Mouse (Mus musculus) heart, embryonic 11.5 days (tissue): ENCODE measurements at regions not wholly inside any gene's neighbourhood (a gene's known extent, or its start where the extent isn't known, plus 50 kb on each side); places are given as distances from the start of the nearest gene placed in this dataset.

ENCODE experiments used
- ATAC-seq: fragments of 200-750 bp; cut with Nextera tagmentation; replicated peaks from 2 replicates; pipeline ENCODE4 v1.8.0; 2017; ENCODE audit warnings: moderate library complexity; ENCODE audit not compliant: insufficient number of reproducible peaks, low FRiP score, low TSS enrichment
- H3K27ac ChIP-seq: fragments of 300-500 bp; sonication (generic); 2 replicates; pipeline ENCODE4 v1.5.1; 2014; ENCODE audit warnings: mild to moderate bottlenecking, low read depth, low read length
- H3K27me3 ChIP-seq: fragments of 300-500 bp; sonication (generic); 2 replicates; pipeline ENCODE4 v1.6.1; 2014; ENCODE audit warnings: mild to moderate bottlenecking, low read length, mixed read lengths; ENCODE audit not compliant: control insufficient read depth, insufficient read depth
- H3K36me3 ChIP-seq: fragments of 300-500 bp; sonication (generic); 2 replicates; pipeline ENCODE4 v1.6.1; 2014; ENCODE audit warnings: mild to moderate bottlenecking, low read length, moderate library complexity, mixed read lengths; ENCODE audit not compliant: control insufficient read depth, insufficient read depth
- H3K4me1 ChIP-seq: fragments of 300-500 bp; sonication (generic); 2 replicates; pipeline ENCODE4 v1.6.1; 2014; ENCODE audit warnings: low read length; ENCODE audit not compliant: control insufficient read depth, insufficient read depth
- H3K4me2 ChIP-seq: fragments of 300-500 bp; sonication (generic); 2 replicates; pipeline ENCODE4 v1.6.1; 2014; ENCODE audit warnings: mild to moderate bottlenecking, moderate library complexity
- H3K4me3 ChIP-seq: fragments of 300-500 bp; sonication (generic); 2 replicates; pipeline ENCODE4 v1.5.1; 2014; ENCODE audit warnings: low read depth, low read length
- H3K9ac ChIP-seq: fragments of 300-500 bp; sonication (generic); 2 replicates; pipeline ENCODE4 v1.6.1; 2014; ENCODE audit warnings: mild to moderate bottlenecking, low read depth, low read length, moderate library complexity
- H3K9me3 ChIP-seq: fragments of 300-500 bp; sonication (generic); replicated peaks from 2 replicates; pipeline ENCODE4 v1.6.1; 2016; ENCODE audit warnings: low read length; ENCODE audit not compliant: control insufficient read depth
- WGBS: fragments of 180-500 bp; shearing (Covaris S2); extraction: QIAGEN DNeasy Blood & Tissue Kit; methylation state at CpG from one replicate; pipeline ENCODE4 v1.1.7; 2014; ENCODE audit not compliant: insufficient replicate concordance; 5-methylcytosine and 5-hydroxymethylcytosine counted together

GRCm38 (mm10) chr8:36318884-36319283, 553.3 kb downstream of the Gm19410 start:
- Histone ChIP-seq H3K27me3 (no peaks in the 10 kb centered on the region), H3K9ac (no peak overlapping the region), H3K27ac (no peak overlapping the region), H3K36me3 (no peaks in the 10 kb centered on the region), H3K9me3 (no peaks in the 10 kb centered on the region), H3K4me3 (no peak overlapping the region), H3K4me1 (0 out of 2 replicates have a peak, but pooled peaks cover 2% of the 10 kb centered on the region), H3K4me2 (0 out of 2 replicates have a peak overlapping the region, but pooled peaks have one; percentile 15)
- 48% methylated on average over 5 of the region's 5 CpGs for WGBS
- no peak for ATAC-seq

- no peak overlapping the region for H3K4me3 ChIP-seq
- 26% methylated on average over 7 of the region's 7 CpGs for WGBS
- H3K27ac ChIP-seq, result no peak overlapping the region
- H3K27me3 ChIP-seq, result no peaks in the 10 kb centered on the region
- ATAC-seq, result no peak
- no peaks in the 10 kb centered on the region for H3K36me3 ChIP-seq
- no peak overlapping the region for H3K9ac ChIP-seq
- H3K4me2 ChIP-seq, result 0 out of 2 replicates have a peak overlapping the region, but pooled peaks have one; percentile 15
- H3K4me1 ChIP-seq, result 0 out of 2 replicates have a peak, but pooled peaks cover 2% of the 10 kb centered on the region
- H3K9me3 ChIP-seq, result no peaks in the 10 kb centered on the region
Observed at GRCm38 (mm10) chr8:36319314-36319959, 553.8 kb downstream of the Gm19410 start.

- Histone ChIP-seq H3K4me1 (peaks cover 7% of the 10 kb centered on the region; the same call in 1 of the 2 replicates), H3K9me3 (no peaks in the 10 kb centered on the region), H3K4me3 (no peak overlapping the region), H3K4me2 (no peak overlapping the region), H3K27me3 (no peaks in the 10 kb centered on the region), H3K27ac (no peak overlapping the region), H3K9ac (no peak overlapping the region), H3K36me3 (no peaks in the 10 kb centered on the region)
- WGBS, result 62% methylated on average over 8 of the region's 8 CpGs
- no peak for ATAC-seq
Observed at GRCm38 (mm10) chr8:36322125-36322524, 556.5 kb downstream of the Gm19410 start.

- no peak overlapping the region for H3K4me2 ChIP-seq
- no peaks in the 10 kb centered on the region for H3K27me3 ChIP-seq
- no peak overlapping the region for H3K27ac ChIP-seq
- no peaks in the 10 kb centered on the region for H3K36me3 ChIP-seq
- H3K4me3 ChIP-seq, result no peak overlapping the region
- peaks cover 7% of the 10 kb centered on the region; the same call in 1 of the 2 replicates for H3K4me1 ChIP-seq
- ATAC-seq, result no peak
- 72% methylated on average over 7 of the region's 7 CpGs for WGBS
- no peaks in the 10 kb centered on the region for H3K9me3 ChIP-seq
- no peak overlapping the region for H3K9ac ChIP-seq
Observed at GRCm38 (mm10) chr8:36322578-36322977, 557.0 kb downstream of the Gm19410 start.

GRCm38 (mm10) chr8:36338628-36339027, 573.0 kb downstream of the Gm19410 start:
- H3K27ac ChIP-seq, result no peak overlapping the region
- H3K4me1 ChIP-seq, result no peaks in the 10 kb centered on the region
- no peak overlapping the region for H3K4me2 ChIP-seq
- H3K9me3 ChIP-seq, result no peaks in the 10 kb centered on the region
- 93% methylated on average over 5 of the region's 5 CpGs for WGBS
- H3K4me3 ChIP-seq, result no peak overlapping the region
- no peak for ATAC-seq
- no peaks in the 10 kb centered on the region for H3K36me3 ChIP-seq
- H3K27me3 ChIP-seq, result no peaks in the 10 kb centered on the region
- H3K9ac ChIP-seq, result no peak overlapping the region

GRCm38 (mm10) chr8:36339449-36339848, 573.9 kb downstream of the Gm19410 start:
- Histone ChIP-seq H3K27me3 (no peaks in the 10 kb centered on the region), H3K4me1 (no peaks in the 10 kb centered on the region), H3K27ac (no peak overlapping the region), H3K9ac (no peak overlapping the region), H3K4me3 (no peak overlapping the region), H3K9me3 (no peaks in the 10 kb centered on the region), H3K4me2 (no peak overlapping the region), H3K36me3 (no peaks in the 10 kb centered on the region)
- no peak for ATAC-seq
- WGBS, result 82% methylated on average over 6 of the region's 6 CpGs

GRCm38 (mm10) chr8:36340454-36340853, 574.9 kb downstream of the Gm19410 start:
- Histone ChIP-seq H3K9me3 (no peaks in the 10 kb centered on the region), H3K4me3 (no peak overlapping the region), H3K4me1 (no peaks in the 10 kb centered on the region), H3K4me2 (no peak overlapping the region), H3K27ac (no peak overlapping the region), H3K9ac (no peak overlapping the region), H3K36me3 (no peaks in the 10 kb centered on the region), H3K27me3 (no peaks in the 10 kb centered on the region)
- WGBS, result 73% methylated on average over 3 of the region's 3 CpGs
- no peak for ATAC-seq

GRCm38 (mm10) chr8:36341965-36342364, 576.4 kb downstream of the Gm19410 start:
- Histone ChIP-seq H3K36me3 (no peaks in the 10 kb centered on the region), H3K27ac (no peak overlapping the region), H3K4me3 (no peak overlapping the region), H3K4me1 (no peaks in the 10 kb centered on the region), H3K9me3 (no peaks in the 10 kb centered on the region), H3K27me3 (no peaks in the 10 kb centered on the region), H3K4me2 (no peak overlapping the region), H3K9ac (no peak overlapping the region)
- ATAC-seq, result no peak
- WGBS, result 80% methylated on average over 4 of the region's 4 CpGs

GRCm38 (mm10) chr8:36342650-36343049, 577.1 kb downstream of the Gm19410 start:
- no peak overlapping the region for H3K27ac ChIP-seq
- no peak overlapping the region for H3K9ac ChIP-seq
- ATAC-seq, result no peak
- H3K27me3 ChIP-seq, result no peaks in the 10 kb centered on the region
- H3K36me3 ChIP-seq, result no peaks in the 10 kb centered on the region
- no peaks in the 10 kb centered on the region for H3K9me3 ChIP-seq
- WGBS, result 83% methylated on average over 5 of the region's 5 CpGs
- H3K4me1 ChIP-seq, result no peaks in the 10 kb centered on the region
- H3K4me2 ChIP-seq, result no peak overlapping the region
- H3K4me3 ChIP-seq, result no peak overlapping the region
